Mouse (Mus musculus) hematopoietic stem cell, adult 5-6 weeks (primary cell): ENCODE data around the gene Fam102a. TPM values are rescaled to one million over a fixed set of nuclear protein-coding genes. Genes with fewer than 3 reads are reported as not detected.
A peak's percentile ranks its signal among the peaks of the same experiment; 100 is the strongest.

ENCODE experiments used
- ATAC-seq, 2 experiments: fragments of 125-278 bp in 1 of 2; replicated peaks in 1 of 2; 2 replicates each; pipeline ENCODE4 v1.8.0; 2016 to 2017; ENCODE audit warnings: inconsistent platforms in 2 of 2, mild to moderate bottlenecking in 2 of 2, moderate number of reproducible peaks in 2 of 2, low read depth in 1 of 2, moderate TSS enrichment in 1 of 2; ENCODE audit not compliant: low FRiP score in 2 of 2, poor library complexity in 2 of 2, severe bottlenecking in 2 of 2, insufficient read depth in 1 of 2, low TSS enrichment in 1 of 2
- total RNA-seq: library from RNA; stranded (forward); fragments of 172-1452, 232-1000 nt; gene quantifications from 2 replicates; pipeline ENCODE4 v1.2.3, GENCODE M21; 2017

Gene Fam102a
- total RNA-seq, 1 experiment from 2014 or later: 10.0 TPM

- no peak for ATAC-seq
Observed at GRCm38 (mm10) chr2:32536086-32536633, 1.0 kb downstream of the Fam102a start.

GRCm38 (mm10) chr2:32536634-32537359, 1.7 kb downstream of the Fam102a start:
- peak; percentile 33 to 37; a peak in 3 of 4 replicates for ATAC-seq

GRCm38 (mm10) chr2:32537360-32537905, 2.3 kb downstream of the Fam102a start:
- no peak for ATAC-seq

GRCm38 (mm10) chr2:32537941-32538340, 2.8 kb downstream of the Fam102a start:
- no peak for ATAC-seq

GRCm38 (mm10) chr2:32538461-32538860, 3.3 kb downstream of the Fam102a start:
- no peak for ATAC-seq

- no peak for ATAC-seq
Observed at GRCm38 (mm10) chr2:32539452-32539981, 4.4 kb downstream of the Fam102a start.

GRCm38 (mm10) chr2:32541333-32541908, 6.3 kb downstream of the Fam102a start:
- ATAC-seq: no peak

- ATAC-seq: no peak
Observed at GRCm38 (mm10) chr2:32541986-32542573, 6.9 kb downstream of the Fam102a start.

- ATAC-seq: no peak
Observed at GRCm38 (mm10) chr2:32543031-32543449, 7.9 kb downstream of the Fam102a start.

- no peak for ATAC-seq
Observed at GRCm38 (mm10) chr2:32546951-32547350, 11.8 kb downstream of the Fam102a start.

- ATAC-seq: no peak
Observed at GRCm38 (mm10) chr2:32547380-32547779, 12.2 kb downstream of the Fam102a start.

- peak in 1 of 2 experiments; percentile 31; a peak in 1 of 4 replicates for ATAC-seq
Observed at GRCm38 (mm10) chr2:32547964-32548739, 13.0 kb downstream of the Fam102a start.

GRCm38 (mm10) chr2:32549171-32549570, 14.0 kb downstream of the Fam102a start:
- ATAC-seq: no peak

GRCm38 (mm10) chr2:32549764-32550163, 14.6 kb downstream of the Fam102a start:
- ATAC-seq: peak in 1 of 2 experiments; percentile 33; a peak in 3 of 4 replicates

- ATAC-seq: no peak
Observed at GRCm38 (mm10) chr2:32551236-32551635, 16.1 kb downstream of the Fam102a start.

- ATAC-seq: 0 out of 4 replicates have a peak, but pooled peaks of 1 of the 2 experiments have one; percentile 9
Observed at GRCm38 (mm10) chr2:32553592-32554148, 18.5 kb downstream of the Fam102a start.

- ATAC-seq: no peak
Observed at GRCm38 (mm10) chr2:32555484-32555883, 20.4 kb downstream of the Fam102a start.
